In the genomic region with DNA sequence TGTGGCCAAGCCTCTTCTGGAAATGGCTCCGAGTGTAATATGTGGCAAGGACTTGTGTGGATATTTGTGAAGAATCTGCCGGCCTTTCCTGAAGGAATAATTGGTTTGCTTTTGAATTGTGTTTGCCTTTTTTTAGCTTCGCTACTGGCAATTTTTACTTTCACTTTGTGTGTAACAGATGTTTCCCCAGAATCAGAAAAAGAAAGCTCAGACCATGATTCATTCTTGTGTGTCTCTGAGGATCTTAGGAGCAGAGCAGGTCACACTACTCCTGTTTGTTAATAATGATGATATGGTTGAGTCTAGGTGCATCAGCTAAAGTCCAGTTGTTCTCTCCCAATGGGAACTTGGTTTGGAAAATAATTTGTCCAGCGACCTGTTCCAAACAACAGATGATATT, we compare ENCODE assay signal across 19 mouse cellular contexts.
DNase-seq lines count a peak whose midpoint lies in the region; ATAC-seq and TF ChIP-seq lines count a peak whose summit lies in the region.
"Had no signal": no experiment of that assay in that cellular context is flagged by ENCODE, and none has a peak within 500 bp of the region (broad histone marks: within the 10 kb centered on the region; RNA-seq: fewer than 3 reads in every experiment).

No protein-coding gene starts in this region.

- TF ChIP-seq CTCF in kidney, adult 2 months (conservative IDR thresholded peaks at IDR 0.05; ENCODE audit: insufficient read depth, insufficient read length, low read depth, low read length): no peak

- peak overlapping the region; percentile 16; the same call in 1 of the 2 replicates for H3K27ac ChIP-seq in kidney, adult 2 months (ENCODE audit: insufficient read depth, low read depth, low read length)
- H3K27ac ChIP-seq: embryonic facial prominence, embryonic 15.5 days; limb, embryonic 12.5 days; liver, embryonic 14.5 days; midbrain, embryonic 12.5 days had no signal

- no peak overlapping the region for H3K4me3 ChIP-seq in kidney, adult 2 months (ENCODE audit: insufficient read depth, low read depth, low read length)
- H3K4me3 ChIP-seq: embryonic facial prominence, embryonic 15.5 days; heart, embryonic 12.5 days; limb, embryonic 12.5 days; midbrain, embryonic 12.5 days had no signal

- H3K27me3 ChIP-seq in kidney, adult 2 months (replicated peaks; ENCODE audit: control insufficient read depth, insufficient read depth, low read length): no peaks in the 10 kb centered on the region
- H3K27me3 ChIP-seq: embryonic facial prominence, embryonic 15.5 days; heart, embryonic 12.5 days; limb, embryonic 12.5 days; midbrain, embryonic 12.5 days had no signal

- no peak for ATAC-seq in granulocyte monocyte progenitor cell, adult 5-6 weeks (replicated peaks; ENCODE audit: poor library complexity, severe bottlenecking)
- ATAC-seq: hindbrain, embryonic 16.5 days had no signal

- no peaks in the 10 kb centered on the region; the same call in 1 of the 2 replicates for H3K4me1 ChIP-seq in kidney, adult 2 months (ENCODE audit: control insufficient read depth, insufficient read depth, low read length)
- H3K4me1 ChIP-seq: embryonic facial prominence, embryonic 15.5 days; heart, embryonic 12.5 days; limb, embryonic 12.5 days; midbrain, embryonic 12.5 days had no signal

- no peak for DNase-seq in kidney, adult 2 months
- no peak for DNase-seq in kidney, postnatal 14 days
- DNase-seq in right cerebral cortex, adult 2 months (ENCODE audit: low spot score in 2 of 2): peak; percentile 3 to 13
- no peak for DNase-seq in right cerebral cortex, postnatal 14 days
- DNase-seq in Muller cell, postnatal 12 days (ENCODE audit: inconsistent ontology term): peak; percentile 4
- peak; percentile 19 for DNase-seq in telencephalon, adult 2 months (ENCODE audit: low read depth, low spot score)
- no peak for DNase-seq in urinary bladder, postnatal 10 days (ENCODE audit: low spot score)
- DNase-seq: cerebellum, postnatal 14 days; embryo, embryonic 11 days; gastrocnemius, postnatal 36 days; heart, postnatal 4 days; kidney, postnatal 4 days had no signal

- 55% methylated on average over 4 of the region's 4 CpGs for whole genome bisulfite sequencing in kidney, adult 2 months

- no peak for TF ChIP-seq POLR2A in kidney, adult 2 months (IDR thresholded peaks at IDR 0.05; ENCODE audit: low read depth, low read length)

- no peaks in the 10 kb centered on the region for H3K36me3 ChIP-seq in kidney, adult 2 months (ENCODE audit: control insufficient read depth, insufficient read depth, low read length)
- H3K36me3 ChIP-seq: embryonic facial prominence, embryonic 15.5 days; heart, embryonic 12.5 days; limb, embryonic 12.5 days; midbrain, embryonic 12.5 days had no signal

Comparison
In these comparisons a context has a peak if more than half of its experiments do, and no peak if none do; other contexts are left out.
1. DNase-seq: peak in right cerebral cortex, adult 2 months (2 of 2), Muller cell, postnatal 12 days (single experiment) and telencephalon, adult 2 months (single experiment); none in kidney, adult 2 months (single experiment), kidney, postnatal 14 days (single experiment), right cerebral cortex, postnatal 14 days (single experiment) and urinary bladder, postnatal 10 days (single experiment).